Mouse (Mus musculus) CD4-positive helper T cell, adult 2 months (primary cell): ENCODE results near the gene Mib2.

Experiments
- DNase-seq: peaks from one replicate; pipeline ENCODE4 v3.0.0-alpha.2; 2012; ENCODE audit warnings: low read depth, missing footprints, low spot score

Mib2 gene

GRCm38 (mm10) chr4:155618321-155618720 lies 50.7 kb downstream of the Mib2 start:
- no peak for DNase-seq

GRCm38 (mm10) chr4:155613264-155613663 lies 55.7 kb downstream of the Mib2 start:
- DNase-seq = no peak

- DNase-seq = no peak
Measured at GRCm38 (mm10) chr4:155611860-155612259, 57.1 kb downstream of the Mib2 start.

GRCm38 (mm10) chr4:155606825-155607224 lies 62.2 kb downstream of the Mib2 start:
- DNase-seq = no peak

- no peak for DNase-seq
Measured at GRCm38 (mm10) chr4:155605132-155605531, 63.9 kb downstream of the Mib2 start.
